Mouse (Mus musculus): ENCODE measurements at regions not wholly inside any gene's neighbourhood (a gene's known extent, or its start where the extent isn't known, plus 50 kb on each side); places are given as distances from the start of the nearest gene placed in this dataset.

DNA sequence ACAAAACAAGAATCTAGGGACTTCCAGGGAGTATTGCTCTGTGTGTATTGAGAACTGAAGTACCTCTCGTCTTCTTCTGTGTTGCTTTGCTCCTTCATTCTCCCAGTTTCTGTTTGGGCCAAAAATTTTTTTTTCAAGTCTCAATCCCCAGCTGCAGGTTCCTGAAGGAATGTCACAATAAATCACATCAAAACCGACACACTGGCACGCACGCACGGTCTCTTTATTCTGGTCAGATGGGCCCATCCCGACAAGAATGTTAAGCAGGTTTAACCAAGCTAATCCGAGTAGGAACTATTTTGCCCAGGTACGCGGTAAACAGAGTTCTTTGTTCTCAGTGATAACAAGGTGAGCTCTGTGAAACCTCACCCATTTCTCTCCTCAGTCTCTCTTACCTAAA is 118.3 kb upstream of the Lef1 start:
- Histone ChIP-seq H3K27me3 (ENCODE audit: control insufficient read depth, insufficient read depth, low read length) (no peaks in the 10 kb centered on the region), H3K36me3 (ENCODE audit: control insufficient read depth, insufficient read depth, low read length) (no peaks in the 10 kb centered on the region), H3K79me2 (ENCODE audit: control insufficient read depth, insufficient read depth, low read length) (no peaks in the 10 kb centered on the region), H3K4me3 (ENCODE audit: insufficient read depth, low read depth, low read length) (no peak overlapping the region), H3K4me1 (ENCODE audit: control insufficient read depth, insufficient read depth, low read length) (no peaks in the 10 kb centered on the region), H3K9ac (ENCODE audit: low read depth, low read length) (no peak overlapping the region), H3K27ac (replicated peaks; ENCODE audit: insufficient read depth, low read depth, low read length) (no peak overlapping the region)
- no peak for DNase-seq (ENCODE audit: extremely low read depth, low read depth, low spot score)
- WGBS: 69% methylated on average over 9 of the region's 9 CpGs
- no peak for TF ChIP-seq POLR2A (IDR thresholded peaks at IDR 0.05; ENCODE audit: extremely low read depth, insufficient read depth, low read length)
- TF ChIP-seq CTCF (IDR thresholded peaks at IDR 0.05; ENCODE audit: low read depth, low read length): no peak

DNA sequence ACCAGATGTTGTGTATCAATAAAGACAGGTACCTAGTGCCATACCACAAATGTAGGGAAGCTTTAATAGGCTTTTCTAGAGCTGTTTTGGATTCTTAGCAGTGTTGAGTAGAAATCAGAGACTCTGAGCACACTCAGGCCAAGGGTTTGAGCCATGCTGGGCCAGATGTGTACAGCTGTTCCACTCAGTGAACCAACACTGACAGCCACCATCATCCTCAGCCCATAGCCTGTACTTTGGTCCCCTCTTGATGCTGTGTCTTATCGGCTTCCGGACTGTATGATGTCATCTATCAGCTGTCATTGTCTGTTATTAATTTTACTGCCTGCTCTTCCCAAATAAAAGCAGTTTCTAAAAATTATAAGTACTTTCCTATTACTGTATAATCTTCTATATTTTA is 123.6 kb upstream of the Lef1 start:
- Histone ChIP-seq H3K27ac (replicated peaks; ENCODE audit: insufficient read depth, low read depth, low read length) (no peak overlapping the region), H3K79me2 (ENCODE audit: control insufficient read depth, insufficient read depth, low read length) (no peaks in the 10 kb centered on the region), H3K36me3 (ENCODE audit: control insufficient read depth, insufficient read depth, low read length) (no peaks in the 10 kb centered on the region), H3K9ac (ENCODE audit: low read depth, low read length) (no peak overlapping the region), H3K4me1 (ENCODE audit: control insufficient read depth, insufficient read depth, low read length) (no peaks in the 10 kb centered on the region), H3K27me3 (ENCODE audit: control insufficient read depth, insufficient read depth, low read length) (no peaks in the 10 kb centered on the region), H3K4me3 (ENCODE audit: insufficient read depth, low read depth, low read length) (no peak overlapping the region)
- 86% methylated on average over 2 of the region's 2 CpGs for WGBS
- DNase-seq (ENCODE audit: extremely low read depth, low read depth, low spot score): no peak
- TF ChIP-seq CTCF (IDR thresholded peaks at IDR 0.05; ENCODE audit: low read depth, low read length) (no peak), POLR2A (IDR thresholded peaks at IDR 0.05; ENCODE audit: extremely low read depth, insufficient read depth, low read length) (no peak)

DNA sequence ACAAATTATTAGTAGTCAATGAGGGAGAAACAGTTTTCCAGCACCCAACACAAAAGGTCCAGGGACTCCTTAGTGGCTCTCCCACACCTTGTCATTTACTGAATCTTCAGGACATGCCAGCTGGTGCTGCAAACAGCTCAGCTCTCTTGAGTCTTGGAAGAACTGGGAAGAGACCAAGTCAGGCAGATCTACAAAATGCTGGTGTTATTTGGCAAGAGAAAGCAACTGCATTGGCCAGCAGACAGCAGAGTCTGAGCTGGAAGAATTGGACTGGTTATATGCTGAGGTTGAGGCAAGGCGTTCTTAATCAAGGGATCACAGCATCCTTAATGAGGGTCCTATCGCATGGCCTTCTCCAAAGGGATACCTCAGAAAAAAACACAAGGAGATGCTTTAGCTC is 124.2 kb upstream of the Lef1 start:
- no peaks in the 10 kb centered on the region for H3K4me1 ChIP-seq (ENCODE audit: control insufficient read depth, insufficient read depth, low read length)
- no peak for DNase-seq (ENCODE audit: extremely low read depth, low read depth, low spot score)
- H3K36me3 ChIP-seq (ENCODE audit: control insufficient read depth, insufficient read depth, low read length): no peaks in the 10 kb centered on the region
- 0 out of 2 replicates have a peak, but pooled peaks cover under 1% of the 10 kb centered on the region for H3K27me3 ChIP-seq (ENCODE audit: control insufficient read depth, insufficient read depth, low read length)
- H3K27ac ChIP-seq (replicated peaks; ENCODE audit: insufficient read depth, low read depth, low read length): no peak overlapping the region
- H3K4me3 ChIP-seq (ENCODE audit: insufficient read depth, low read depth, low read length): no peak overlapping the region
- WGBS: 97% methylated on average over 2 of the region's 2 CpGs
- no peak for TF ChIP-seq CTCF (IDR thresholded peaks at IDR 0.05; ENCODE audit: low read depth, low read length)
- no peak for TF ChIP-seq POLR2A (IDR thresholded peaks at IDR 0.05; ENCODE audit: extremely low read depth, insufficient read depth, low read length)
- no peaks in the 10 kb centered on the region for H3K79me2 ChIP-seq (ENCODE audit: control insufficient read depth, insufficient read depth, low read length)
- H3K9ac ChIP-seq (ENCODE audit: low read depth, low read length): no peak overlapping the region

DNA sequence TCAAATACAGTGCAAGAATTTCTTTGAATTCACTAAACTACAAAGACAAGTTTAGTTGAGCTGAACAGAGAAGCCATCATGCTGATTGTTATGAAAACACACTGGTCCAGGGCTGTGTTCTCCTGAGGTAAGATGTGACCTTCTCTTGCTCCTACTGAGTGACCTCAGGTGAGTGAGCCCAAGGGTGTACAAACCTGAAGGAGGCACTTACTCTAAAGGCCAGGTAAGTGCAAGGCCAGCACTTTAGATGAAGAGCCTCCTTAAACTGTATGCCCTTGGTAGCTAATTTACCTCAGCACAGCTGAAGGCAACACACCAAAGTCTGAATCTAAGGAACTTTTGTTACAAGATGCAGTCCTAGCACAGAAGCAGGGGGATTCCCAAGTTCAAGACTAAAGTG is 128.7 kb upstream of the Lef1 start:
- Histone ChIP-seq H3K27me3 (ENCODE audit: control insufficient read depth, insufficient read depth, low read length) (0 out of 2 replicates have a peak, but pooled peaks cover 2% of the 10 kb centered on the region), H3K9ac (ENCODE audit: low read depth, low read length) (no peak overlapping the region), H3K27ac (replicated peaks; ENCODE audit: insufficient read depth, low read depth, low read length) (no peak overlapping the region)

DNA sequence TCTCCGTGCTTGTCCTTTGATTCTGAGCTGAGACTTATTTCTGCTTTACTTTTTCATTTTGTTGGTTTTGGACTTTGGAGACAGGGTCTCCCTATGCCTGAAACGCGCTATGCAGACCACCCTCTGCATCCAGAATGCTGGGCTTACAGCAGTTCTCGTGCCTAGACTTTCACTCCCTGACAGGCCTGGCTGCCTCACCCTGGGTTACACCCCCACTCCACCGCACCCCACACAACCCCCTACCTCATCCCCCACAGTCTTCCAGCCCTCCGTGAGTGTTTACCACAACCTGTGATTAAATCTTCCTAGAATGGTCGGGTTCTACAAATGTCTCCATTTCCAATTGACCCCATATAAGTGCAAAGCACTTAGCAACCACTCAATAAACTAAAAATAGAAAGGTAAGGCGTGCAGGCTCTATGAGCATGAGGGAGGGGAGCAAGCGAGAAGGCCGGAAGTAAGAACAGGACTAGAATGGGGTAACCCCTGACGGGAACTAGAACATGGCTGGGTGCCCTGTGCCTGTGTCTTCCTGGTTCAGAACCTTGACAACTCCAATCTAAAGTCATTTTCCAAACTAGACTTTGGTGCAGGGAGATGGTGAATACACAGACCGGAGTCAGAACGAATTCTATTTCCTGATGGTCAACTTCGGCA is 131.2 kb upstream of the Lef1 start:
- Histone ChIP-seq H3K27ac (replicated peaks; ENCODE audit: insufficient read depth, low read depth, low read length) (no peak overlapping the region), H3K36me3 (ENCODE audit: control insufficient read depth, insufficient read depth, low read length) (no peaks in the 10 kb centered on the region), H3K79me2 (ENCODE audit: control insufficient read depth, insufficient read depth, low read length) (no peaks in the 10 kb centered on the region), H3K4me3 (ENCODE audit: insufficient read depth, low read depth, low read length) (no peak overlapping the region), H3K27me3 (ENCODE audit: control insufficient read depth, insufficient read depth, low read length) (0 out of 2 replicates have a peak, but pooled peaks cover 2% of the 10 kb centered on the region), H3K9ac (ENCODE audit: low read depth, low read length) (no peak overlapping the region), H3K4me1 (ENCODE audit: control insufficient read depth, insufficient read depth, low read length) (no peaks in the 10 kb centered on the region)
- WGBS: 75% methylated on average over 14 of the region's 14 CpGs
- no peak for DNase-seq (ENCODE audit: extremely low read depth, low read depth, low spot score)
- no peak for TF ChIP-seq POLR2A (IDR thresholded peaks at IDR 0.05; ENCODE audit: extremely low read depth, insufficient read depth, low read length)
- TF ChIP-seq CTCF (IDR thresholded peaks at IDR 0.05; ENCODE audit: low read depth, low read length): no peak

More for the DNA sequence above, 128.7 kb upstream of the Lef1 start:
- Histone ChIP-seq H3K4me1 (ENCODE audit: control insufficient read depth, insufficient read depth, low read length) (no peaks in the 10 kb centered on the region), H3K4me3 (ENCODE audit: insufficient read depth, low read depth, low read length) (no peak overlapping the region), H3K79me2 (ENCODE audit: control insufficient read depth, insufficient read depth, low read length) (no peaks in the 10 kb centered on the region), H3K36me3 (ENCODE audit: control insufficient read depth, insufficient read depth, low read length) (no peaks in the 10 kb centered on the region)
- no peak for DNase-seq (ENCODE audit: extremely low read depth, low read depth, low spot score)
- TF ChIP-seq CTCF (IDR thresholded peaks at IDR 0.05; ENCODE audit: low read depth, low read length) (no peak), POLR2A (IDR thresholded peaks at IDR 0.05; ENCODE audit: extremely low read depth, insufficient read depth, low read length) (no peak)

DNA sequence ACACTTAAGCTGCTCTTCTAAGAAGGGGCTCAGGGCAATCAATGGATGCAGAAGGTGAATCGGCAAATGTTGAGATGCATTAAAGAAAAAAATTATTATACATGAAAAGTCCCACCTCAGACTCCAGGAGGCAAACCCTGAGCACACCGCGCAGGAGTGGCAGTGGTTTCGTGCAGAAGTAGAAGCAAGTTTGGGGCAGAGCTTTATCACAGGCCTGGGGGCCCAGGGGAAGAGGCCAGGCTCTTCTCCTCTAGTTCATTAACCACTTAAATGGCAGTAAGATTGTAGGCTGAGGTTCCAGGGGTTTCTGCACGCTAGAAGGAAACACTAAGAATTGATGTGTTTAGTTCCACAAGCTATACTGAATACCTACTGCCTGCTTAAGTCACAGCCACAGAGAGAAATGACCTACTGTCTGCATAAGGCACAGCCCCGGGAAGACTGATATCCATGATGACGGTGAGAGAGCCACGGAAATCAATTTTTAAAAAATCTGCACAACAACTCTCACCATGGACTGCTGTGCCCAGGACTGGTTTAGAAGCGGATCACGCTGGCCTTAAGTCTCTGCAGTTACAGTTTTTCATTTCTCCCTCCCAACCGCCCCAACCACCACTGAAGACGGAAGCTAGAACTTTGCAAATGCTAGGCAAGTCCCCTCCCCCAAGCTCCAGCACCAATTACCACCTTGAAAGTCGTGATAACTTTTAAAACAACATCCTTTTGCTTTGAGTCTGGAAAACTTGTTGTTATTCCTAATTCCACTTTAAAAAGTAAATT is 132.2 kb upstream of the Lef1 start:
- no peak for TF ChIP-seq CTCF (IDR thresholded peaks at IDR 0.05; ENCODE audit: low read depth, low read length)
- TF ChIP-seq POLR2A (IDR thresholded peaks at IDR 0.05; ENCODE audit: extremely low read depth, insufficient read depth, low read length): no peak
- no peak overlapping the region for H3K4me3 ChIP-seq (ENCODE audit: insufficient read depth, low read depth, low read length)
- H3K9ac ChIP-seq (ENCODE audit: low read depth, low read length): no peak overlapping the region
- no peaks in the 10 kb centered on the region for H3K36me3 ChIP-seq (ENCODE audit: control insufficient read depth, insufficient read depth, low read length)
- 0 out of 2 replicates have a peak, but pooled peaks cover 2% of the 10 kb centered on the region for H3K27me3 ChIP-seq (ENCODE audit: control insufficient read depth, insufficient read depth, low read length)
- H3K27ac ChIP-seq (replicated peaks; ENCODE audit: insufficient read depth, low read depth, low read length): no peak overlapping the region
- no peak for DNase-seq (ENCODE audit: extremely low read depth, low read depth, low spot score)
- no peaks in the 10 kb centered on the region for H3K79me2 ChIP-seq (ENCODE audit: control insufficient read depth, insufficient read depth, low read length)
- H3K4me1 ChIP-seq (ENCODE audit: control insufficient read depth, insufficient read depth, low read length): no peaks in the 10 kb centered on the region
- WGBS: 59% methylated on average over 13 of the region's 13 CpGs
